Mouse (Mus musculus) liver, adult 2 months (tissue): ENCODE results near the gene Mief2. TPM values are rescaled to one million over a fixed set of nuclear protein-coding genes. Genes with fewer than 3 reads are reported as not detected.

Experiments
- DNase-seq: peaks from one replicate; pipeline ENCODE4 v3.0.0-alpha.2; 2011; ENCODE audit warnings: low read depth, low spot score; ENCODE audit errors: extremely low read depth
- H3K27ac ChIP-seq: fragments of 200-500 bp; replicated peaks from 2 replicates; pipeline ENCODE4 v1.5.1; 2012; ENCODE audit warnings: low read depth, mild to moderate bottlenecking, control low read depth, inconsistent platforms, low read length; ENCODE audit not compliant: insufficient read depth
- H3K27me3 ChIP-seq: fragments of 200-500 bp; 2 replicates; pipeline ENCODE4 v1.6.1; 2012; ENCODE audit warnings: mild to moderate bottlenecking, moderate library complexity, low read length, inconsistent platforms; ENCODE audit not compliant: control insufficient read depth, insufficient read depth
- H3K36me3 ChIP-seq: fragments of 200-500 bp; 2 replicates; pipeline ENCODE4 v1.6.1; 2012; ENCODE audit warnings: low read length, inconsistent platforms; ENCODE audit not compliant: control insufficient read depth, insufficient read depth
- H3K4me1 ChIP-seq: fragments of 200-500 bp; 2 replicates; pipeline ENCODE4 v1.6.1; 2011; ENCODE audit warnings: low read length; ENCODE audit not compliant: control insufficient read depth, insufficient read depth
- H3K4me3 ChIP-seq: fragments of 200-500 bp; 2 replicates; pipeline ENCODE4 v1.5.1; 2011; ENCODE audit warnings: low read depth, mild to moderate bottlenecking, control low read depth, low read length, moderate library complexity; ENCODE audit not compliant: insufficient read depth
- H3K79me2 ChIP-seq: fragments of 200-500 bp; 2 replicates; pipeline ENCODE4 v1.6.1; 2012; ENCODE audit warnings: inconsistent platforms, mild to moderate bottlenecking, low read length, moderate library complexity; ENCODE audit not compliant: control insufficient read depth, insufficient read depth
- H3K9ac ChIP-seq: fragments of 200-500 bp; 2 replicates; pipeline ENCODE4 v1.6.1; 2012; ENCODE audit warnings: low read depth, mild to moderate bottlenecking, control low read depth, inconsistent platforms, low read length
- CTCF ChIP-seq: fragments of 200-500 bp; IDR thresholded peaks from 2 replicates; pipeline ENCODE4 v1.5.1; 2011; ENCODE audit warnings: low read depth, low read length, control low read depth
- POLR2A ChIP-seq: fragments of 200-500 bp; IDR thresholded peaks from 2 replicates; pipeline ENCODE4 v1.6.1; 2011; ENCODE audit warnings: low read length, control low read depth; ENCODE audit not compliant: insufficient read depth; ENCODE audit errors: extremely low read depth
- WGBS: fragments of 180-500 bp; shearing (Covaris S2); methylation state at CpG from one replicate; pipeline ENCODE4 v1.1.7; 2018; 5-methylcytosine and 5-hydroxymethylcytosine counted together
- polyA plus RNA-seq: library from polyadenylated mRNA; depleted of rRNA; stranded (reverse); fragments of >200 nt; gene quantifications from 2 replicates; pipeline ENCODE4 v1.2.3, GENCODE M21; 2012
- total RNA-seq: library from RNA; depleted of rRNA; stranded (reverse); fragments of >200 nt; gene quantifications from 2 replicates; pipeline ENCODE4 v1.2.3, GENCODE M21; 2014

Gene Mief2
- total and polyA plus RNA-seq, 2 experiments = 13.1 to 26.3 TPM

DNA sequence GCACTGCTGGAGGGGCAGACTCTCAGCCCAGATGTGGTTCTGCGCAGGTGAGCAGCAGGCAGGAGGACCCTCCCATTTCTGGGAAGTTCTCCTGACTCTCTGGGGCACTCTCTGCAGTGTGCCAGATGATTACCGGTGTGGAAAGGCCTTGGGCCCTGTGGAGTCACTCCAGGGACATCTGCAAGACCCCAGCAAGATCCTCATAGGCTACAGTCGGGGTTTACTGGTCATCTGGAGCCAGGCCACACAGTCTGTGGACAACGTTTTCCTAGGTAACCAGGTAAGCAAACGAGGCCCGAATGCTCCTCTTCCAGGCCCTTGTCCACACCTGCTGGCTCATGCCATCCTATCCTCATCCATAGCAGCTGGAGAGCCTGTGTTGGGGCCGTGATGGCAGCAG, 22.1 kb upstream of the Mief2 start:
- Histone ChIP-seq H3K9ac (no peak overlapping the region), H3K27me3 (no peaks in the 10 kb centered on the region), H3K27ac (no peak overlapping the region), H3K79me2 (no peaks in the 10 kb centered on the region; the same call in 1 of the 2 replicates), H3K4me3 (no peak overlapping the region), H3K36me3 (no peaks in the 10 kb centered on the region), H3K4me1 (peaks cover 6% of the 10 kb centered on the region; the same call in 1 of the 2 replicates)
- no peak for TF ChIP-seq CTCF
- TF ChIP-seq POLR2A = no peak
- WGBS = 95% methylated on average over 7 of the region's 7 CpGs
- DNase-seq = no peak

DNA sequence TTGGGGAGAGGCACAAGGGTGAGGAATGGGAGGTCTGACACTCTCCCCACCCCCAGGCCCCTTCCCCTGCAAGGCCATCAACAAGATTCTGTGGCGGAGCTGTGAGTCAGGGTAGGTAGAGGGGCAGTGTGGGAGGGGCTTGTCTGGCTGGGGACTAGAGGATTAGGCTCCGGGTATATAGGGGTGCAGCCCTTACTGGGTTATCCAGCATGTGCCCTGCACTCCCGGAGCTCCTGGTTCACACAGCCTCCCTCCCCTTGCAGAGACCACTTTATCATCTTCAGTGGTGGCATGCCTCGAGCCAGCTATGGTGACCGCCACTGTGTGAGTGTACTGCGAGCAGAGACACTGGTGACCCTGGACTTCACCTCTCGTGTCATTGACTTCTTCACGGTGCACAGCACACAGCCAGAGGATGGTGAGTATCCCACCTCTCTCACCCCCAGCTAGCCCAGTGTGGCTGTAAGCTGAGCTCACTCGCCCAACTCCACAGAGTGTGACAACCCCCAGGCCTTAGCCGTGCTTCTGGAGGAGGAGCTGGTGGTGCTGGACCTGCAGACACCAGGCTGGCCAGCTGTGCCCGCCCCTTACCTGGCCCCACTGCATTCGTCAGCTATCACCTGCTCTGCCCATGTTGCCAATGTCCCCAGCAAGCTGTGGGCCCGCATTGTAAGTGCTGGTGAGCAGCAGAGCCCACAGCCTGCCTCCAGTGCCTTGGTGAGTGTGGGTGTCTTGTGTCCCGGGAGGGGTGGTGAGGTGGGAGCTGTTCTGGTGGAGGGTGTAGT, 21.3 kb upstream of the Mief2 start:
- DNase-seq = no peak
- H3K4me3 ChIP-seq = no peak overlapping the region
- H3K27me3 ChIP-seq = no peaks in the 10 kb centered on the region
- H3K36me3 ChIP-seq = no peaks in the 10 kb centered on the region
- no peaks in the 10 kb centered on the region; the same call in 1 of the 2 replicates for H3K79me2 ChIP-seq
- H3K9ac ChIP-seq = no peak overlapping the region
- TF ChIP-seq POLR2A = no peak
- TF ChIP-seq CTCF = no peak
- peaks cover 6% of the 10 kb centered on the region; the same call in 1 of the 2 replicates for H3K4me1 ChIP-seq
- 84% methylated on average over 14 of the region's 14 CpGs for WGBS
- H3K27ac ChIP-seq = 0 out of 2 replicates have a peak overlapping the region, but pooled peaks have one; percentile 5

DNA sequence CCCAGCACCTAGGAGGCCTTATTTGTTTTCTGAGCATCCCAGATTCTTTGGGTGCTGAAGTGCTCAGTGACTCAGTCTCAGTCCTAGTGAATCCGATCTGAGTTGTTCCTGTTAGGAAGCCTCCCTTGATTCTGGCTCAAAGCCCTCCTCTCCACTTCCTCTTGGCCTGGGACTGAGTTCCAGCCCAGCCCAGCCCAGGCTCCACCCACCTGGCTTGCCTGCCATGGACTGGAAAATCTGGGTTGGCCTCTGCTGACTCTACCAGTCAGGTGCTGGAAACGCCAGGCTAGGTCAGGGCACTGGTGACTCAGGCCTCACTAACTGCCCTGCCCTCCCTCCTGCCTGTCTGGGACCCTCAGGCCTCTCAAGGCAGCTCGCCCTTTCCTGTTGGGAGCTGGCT, 20.5 kb upstream of the Mief2 start:
- Histone ChIP-seq H3K79me2 (no peaks in the 10 kb centered on the region; the same call in 1 of the 2 replicates), H3K4me3 (no peak overlapping the region), H3K4me1 (peaks cover 6% of the 10 kb centered on the region; the same call in 1 of the 2 replicates), H3K9ac (no peak overlapping the region), H3K27me3 (no peaks in the 10 kb centered on the region), H3K27ac (peak overlapping the region; percentile 54), H3K36me3 (no peaks in the 10 kb centered on the region)
- DNase-seq = peak; percentile 90
- WGBS = 16% methylated on average over 3 of the region's 3 CpGs
- TF ChIP-seq POLR2A (no peak), CTCF (no peak)

DNA sequence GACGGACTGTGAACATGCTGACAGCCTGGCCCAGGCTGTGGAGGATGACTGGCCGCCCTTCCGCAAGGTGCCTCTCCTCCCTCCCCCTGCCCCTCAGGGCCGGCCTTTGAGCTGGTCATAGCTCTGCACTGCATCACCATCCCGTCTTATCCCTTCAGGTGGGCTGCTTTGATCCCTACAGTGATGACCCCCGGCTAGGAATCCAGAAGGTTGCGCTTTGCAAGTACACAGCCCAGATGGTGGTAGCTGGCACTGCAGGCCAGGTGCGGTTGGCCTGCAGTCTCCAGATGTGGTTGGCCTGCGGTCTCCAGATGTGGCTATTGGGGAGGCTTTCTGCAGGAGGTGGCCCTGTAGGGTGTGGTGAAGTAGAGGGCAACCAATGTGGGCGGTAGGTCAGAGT, 19.6 kb upstream of the Mief2 start:
- no peak overlapping the region for H3K27ac ChIP-seq
- H3K4me1 ChIP-seq = peaks cover 6% of the 10 kb centered on the region; the same call in 1 of the 2 replicates
- DNase-seq = no peak
- no peaks in the 10 kb centered on the region for H3K79me2 ChIP-seq
- TF ChIP-seq POLR2A (no peak), CTCF (no peak)
- H3K4me3 ChIP-seq = no peak overlapping the region
- H3K27me3 ChIP-seq = no peaks in the 10 kb centered on the region
- H3K9ac ChIP-seq = no peak overlapping the region
- peaks cover 4% of the 10 kb centered on the region; the same call in 1 of the 2 replicates for H3K36me3 ChIP-seq
- WGBS = 96% methylated on average over 10 of the region's 10 CpGs

DNA sequence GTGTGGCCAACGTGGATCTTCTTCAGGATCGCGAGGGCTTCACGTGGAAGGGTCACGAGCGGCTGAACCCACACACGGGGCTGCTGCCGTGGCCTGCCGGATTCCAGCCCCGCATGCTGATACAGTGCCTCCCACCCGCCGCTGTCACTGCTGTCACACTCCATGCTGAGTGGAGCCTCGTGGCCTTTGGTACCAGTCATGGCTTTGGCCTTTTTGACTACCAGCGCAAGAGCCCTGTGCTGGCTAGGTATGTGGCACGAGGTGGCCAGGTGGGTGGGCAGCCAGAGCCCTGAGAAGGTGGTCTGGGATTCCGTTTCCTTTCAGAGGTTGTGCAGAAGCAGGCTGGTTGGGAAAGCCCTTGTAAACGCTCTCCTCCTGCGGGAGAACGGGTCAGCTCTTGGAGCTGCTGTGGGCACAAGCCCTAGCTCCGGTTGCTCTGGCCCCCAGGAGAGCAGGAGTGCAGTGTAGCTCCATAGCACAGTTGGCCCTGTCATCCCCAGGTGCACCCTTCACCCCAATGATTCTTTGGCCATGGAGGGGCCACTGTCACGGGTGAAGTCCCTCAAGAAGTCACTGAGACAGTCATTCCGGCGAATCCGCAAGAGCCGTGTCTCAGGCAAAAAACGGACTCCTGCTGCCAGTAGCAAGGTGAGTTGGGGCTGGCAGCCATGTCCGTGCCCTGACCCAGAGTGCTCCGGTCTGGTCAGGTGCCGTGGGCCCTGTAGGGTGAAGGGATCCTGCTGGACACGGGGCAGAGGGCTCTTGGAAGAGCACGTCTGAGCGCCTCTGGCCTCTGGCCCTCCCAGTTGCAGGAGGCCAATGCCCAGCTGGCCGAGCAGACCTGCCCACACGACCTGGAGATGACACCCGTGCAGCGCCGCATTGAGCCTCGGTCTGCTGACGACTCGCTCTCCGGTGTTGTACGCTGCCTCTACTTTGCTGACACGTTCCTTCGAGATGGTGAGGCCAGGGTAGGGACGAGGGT, 18.4 kb upstream of the Mief2 start:
- Histone ChIP-seq H3K27me3 (no peaks in the 10 kb centered on the region), H3K36me3 (peaks cover 8% of the 10 kb centered on the region; the same call in 1 of the 2 replicates), H3K79me2 (no peaks in the 10 kb centered on the region), H3K27ac (no peak overlapping the region), H3K9ac (no peak overlapping the region), H3K4me1 (peaks cover 6% of the 10 kb centered on the region; the same call in 1 of the 2 replicates), H3K4me3 (no peak overlapping the region)
- WGBS = 95% methylated on average over 45 of the region's 45 CpGs
- no peak for TF ChIP-seq CTCF
- no peak for TF ChIP-seq POLR2A
- peak; percentile 55 for DNase-seq
